Mouse (Mus musculus): ENCODE results near the gene Pde4dip. TPM values are rescaled to one million over a fixed set of nuclear protein-coding genes. Genes with fewer than 3 reads are reported as not detected.

Pde4dip gene
- polyA plus RNA-seq, 1 experiment from 2014 or later: 115 TPM

GRCm38 (mm10) chr3:97710134-97710533, 178.4 kb downstream of the Pde4dip start:
- H3K4me2 ChIP-seq (ENCODE audit: low read depth, low read length): no peak overlapping the region
- peaks cover 31% of the 10 kb centered on the region; the same call in 1 of the 2 replicates for H3K36me3 ChIP-seq (ENCODE audit: control insufficient read depth, insufficient read depth)
- H3K4me3 ChIP-seq (ENCODE audit: low read length): no peak overlapping the region
- no peaks in the 10 kb centered on the region for H3K27me3 ChIP-seq (ENCODE audit: control insufficient read depth, insufficient read depth, low read length)
- H3K9ac ChIP-seq (ENCODE audit: low read length): no peak overlapping the region
- H3K9me3 ChIP-seq (replicated peaks; ENCODE audit: control insufficient read depth, low read length): no peaks in the 10 kb centered on the region
- no peak overlapping the region for H3K27ac ChIP-seq (ENCODE audit: low read length)
- WGBS: 91% methylated on average over 11 of the region's 11 CpGs
- H3K4me1 ChIP-seq (ENCODE audit: control insufficient read depth, insufficient read depth, low read length): no peaks in the 10 kb centered on the region
- ATAC-seq (replicated peaks; ENCODE audit: extremely low read depth, insufficient read depth, low FRiP score): no peak

- Histone ChIP-seq H3K9me3 (replicated peaks; ENCODE audit: control insufficient read depth, low read length) (no peaks in the 10 kb centered on the region), H3K36me3 (ENCODE audit: control insufficient read depth, insufficient read depth) (peaks cover 31% of the 10 kb centered on the region), H3K9ac (ENCODE audit: low read length) (no peak overlapping the region), H3K4me1 (ENCODE audit: control insufficient read depth, insufficient read depth, low read length) (no peaks in the 10 kb centered on the region), H3K4me3 (ENCODE audit: low read length) (no peak overlapping the region), H3K4me2 (ENCODE audit: low read depth, low read length) (no peak overlapping the region), H3K27ac (ENCODE audit: low read length) (no peak overlapping the region), H3K27me3 (ENCODE audit: control insufficient read depth, insufficient read depth, low read length) (no peaks in the 10 kb centered on the region)
- ATAC-seq (replicated peaks; ENCODE audit: extremely low read depth, insufficient read depth, low FRiP score): no peak
- 90% methylated on average over 4 of the region's 4 CpGs for WGBS
These were observed 181.9 kb downstream of the Pde4dip start for GRCm38 (mm10) chr3:97706561-97706960.

- Histone ChIP-seq H3K4me3 (ENCODE audit: low read length) (no peak overlapping the region), H3K4me1 (ENCODE audit: control insufficient read depth, insufficient read depth, low read length) (no peaks in the 10 kb centered on the region), H3K9me3 (replicated peaks; ENCODE audit: control insufficient read depth, low read length) (no peaks in the 10 kb centered on the region), H3K27ac (ENCODE audit: low read length) (no peak overlapping the region), H3K9ac (ENCODE audit: low read length) (no peak overlapping the region), H3K27me3 (ENCODE audit: control insufficient read depth, insufficient read depth, low read length) (no peaks in the 10 kb centered on the region), H3K4me2 (ENCODE audit: low read depth, low read length) (no peak overlapping the region), H3K36me3 (ENCODE audit: control insufficient read depth, insufficient read depth) (peaks cover 23% of the 10 kb centered on the region)
- WGBS: 86% methylated on average over 3 of the region's 3 CpGs
- no peak for ATAC-seq (replicated peaks; ENCODE audit: extremely low read depth, insufficient read depth, low FRiP score)
These were observed 183.0 kb downstream of the Pde4dip start for GRCm38 (mm10) chr3:97705508-97705907.

- Histone ChIP-seq H3K4me2 (ENCODE audit: low read depth, low read length) (no peak overlapping the region), H3K4me3 (ENCODE audit: low read length) (no peak overlapping the region), H3K9ac (ENCODE audit: low read length) (no peak overlapping the region), H3K27me3 (ENCODE audit: control insufficient read depth, insufficient read depth, low read length) (no peaks in the 10 kb centered on the region), H3K36me3 (ENCODE audit: control insufficient read depth, insufficient read depth) (peaks cover 15% of the 10 kb centered on the region), H3K4me1 (ENCODE audit: control insufficient read depth, insufficient read depth, low read length) (no peaks in the 10 kb centered on the region), H3K27ac (ENCODE audit: low read length) (no peak overlapping the region), H3K9me3 (replicated peaks; ENCODE audit: control insufficient read depth, low read length) (no peaks in the 10 kb centered on the region)
- 87% methylated on average over 11 of the region's 11 CpGs for WGBS
- no peak for ATAC-seq (replicated peaks; ENCODE audit: extremely low read depth, insufficient read depth, low FRiP score)
These were observed 185.9 kb downstream of the Pde4dip start for GRCm38 (mm10) chr3:97702448-97703080.

- no peak overlapping the region for H3K4me2 ChIP-seq (ENCODE audit: low read depth, low read length)
- WGBS: 77% methylated on average over 3 of the region's 3 CpGs
- no peak overlapping the region for H3K4me3 ChIP-seq (ENCODE audit: low read length)
- H3K27me3 ChIP-seq (ENCODE audit: control insufficient read depth, insufficient read depth, low read length): no peaks in the 10 kb centered on the region
- no peaks in the 10 kb centered on the region for H3K4me1 ChIP-seq (ENCODE audit: control insufficient read depth, insufficient read depth, low read length)
- H3K27ac ChIP-seq (ENCODE audit: low read length): no peak overlapping the region
- no peak for ATAC-seq (replicated peaks; ENCODE audit: extremely low read depth, insufficient read depth, low FRiP score)
- no peak overlapping the region for H3K9ac ChIP-seq (ENCODE audit: low read length)
- H3K36me3 ChIP-seq (ENCODE audit: control insufficient read depth, insufficient read depth): peaks cover 21% of the 10 kb centered on the region
- H3K9me3 ChIP-seq (replicated peaks; ENCODE audit: control insufficient read depth, low read length): no peaks in the 10 kb centered on the region
These were observed 187.3 kb downstream of the Pde4dip start for GRCm38 (mm10) chr3:97701198-97701597.

- Histone ChIP-seq H3K4me2 (ENCODE audit: low read depth, low read length) (no peak overlapping the region), H3K4me1 (ENCODE audit: control insufficient read depth, insufficient read depth, low read length) (no peaks in the 10 kb centered on the region), H3K27ac (ENCODE audit: low read length) (no peak overlapping the region), H3K9ac (ENCODE audit: low read length) (no peak overlapping the region), H3K36me3 (ENCODE audit: control insufficient read depth, insufficient read depth) (peaks cover 31% of the 10 kb centered on the region), H3K9me3 (replicated peaks; ENCODE audit: control insufficient read depth, low read length) (no peaks in the 10 kb centered on the region), H3K27me3 (ENCODE audit: control insufficient read depth, insufficient read depth, low read length) (no peaks in the 10 kb centered on the region), H3K4me3 (ENCODE audit: low read length) (no peak overlapping the region)
- no peak for ATAC-seq (replicated peaks; ENCODE audit: extremely low read depth, insufficient read depth, low FRiP score)
- WGBS: 70% methylated on average over 3 of the region's 3 CpGs
These were observed 189.4 kb downstream of the Pde4dip start for GRCm38 (mm10) chr3:97699061-97699460.

GRCm38 (mm10) chr3:97697291-97697690, 191.2 kb downstream of the Pde4dip start:
- Histone ChIP-seq H3K9ac (ENCODE audit: low read length) (no peak overlapping the region), H3K27me3 (ENCODE audit: control insufficient read depth, insufficient read depth, low read length) (no peaks in the 10 kb centered on the region), H3K4me3 (ENCODE audit: low read length) (no peak overlapping the region), H3K4me1 (ENCODE audit: control insufficient read depth, insufficient read depth, low read length) (no peaks in the 10 kb centered on the region), H3K36me3 (ENCODE audit: control insufficient read depth, insufficient read depth) (peaks cover 31% of the 10 kb centered on the region), H3K4me2 (ENCODE audit: low read depth, low read length) (no peak overlapping the region), H3K27ac (ENCODE audit: low read length) (no peak overlapping the region), H3K9me3 (replicated peaks; ENCODE audit: control insufficient read depth, low read length) (no peaks in the 10 kb centered on the region)
- WGBS: 47% methylated on average over 9 of the region's 9 CpGs
- ATAC-seq (replicated peaks; ENCODE audit: extremely low read depth, insufficient read depth, low FRiP score): no peak

- ATAC-seq (replicated peaks; ENCODE audit: extremely low read depth, insufficient read depth, low FRiP score): no peak
These were observed 191.6 kb downstream of the Pde4dip start for GRCm38 (mm10) chr3:97696866-97697265.

GRCm38 (mm10) chr3:97693806-97694205, 194.7 kb downstream of the Pde4dip start:
- Histone ChIP-seq H3K4me3 (ENCODE audit: low read length) (no peak overlapping the region), H3K27me3 (ENCODE audit: control insufficient read depth, insufficient read depth, low read length) (no peaks in the 10 kb centered on the region), H3K9me3 (replicated peaks; ENCODE audit: control insufficient read depth, low read length) (no peaks in the 10 kb centered on the region), H3K36me3 (ENCODE audit: control insufficient read depth, insufficient read depth) (peaks cover 23% of the 10 kb centered on the region), H3K4me1 (ENCODE audit: control insufficient read depth, insufficient read depth, low read length) (no peaks in the 10 kb centered on the region), H3K27ac (ENCODE audit: low read length) (no peak overlapping the region), H3K9ac (ENCODE audit: low read length) (no peak overlapping the region), H3K4me2 (ENCODE audit: low read depth, low read length) (no peak overlapping the region)
- WGBS: 89% methylated on average over 6 of the region's 6 CpGs
- no peak for ATAC-seq (replicated peaks; ENCODE audit: extremely low read depth, insufficient read depth, low FRiP score)

More at GRCm38 (mm10) chr3:97696866-97697265, 191.6 kb downstream of the Pde4dip start:
- H3K27me3 ChIP-seq (ENCODE audit: control insufficient read depth, insufficient read depth, low read length): no peaks in the 10 kb centered on the region
- peaks cover 27% of the 10 kb centered on the region for H3K36me3 ChIP-seq (ENCODE audit: control insufficient read depth, insufficient read depth)
- H3K9me3 ChIP-seq (replicated peaks; ENCODE audit: control insufficient read depth, low read length): no peaks in the 10 kb centered on the region
- H3K27ac ChIP-seq (ENCODE audit: low read length): no peak overlapping the region
- H3K4me3 ChIP-seq (ENCODE audit: low read length): no peak overlapping the region
- H3K9ac ChIP-seq (ENCODE audit: low read length): no peak overlapping the region
- no peaks in the 10 kb centered on the region for H3K4me1 ChIP-seq (ENCODE audit: control insufficient read depth, insufficient read depth, low read length)
- WGBS: 73% methylated on average over 9 of the region's 9 CpGs
- H3K4me2 ChIP-seq (ENCODE audit: low read depth, low read length): no peak overlapping the region

Data from heart, embryonic 16.5 days (tissue).